Mouse (Mus musculus) cerebellum, postnatal 14 days (tissue): ENCODE data around the gene Gm20792.
"Not testable (repeated sequence)": the region's sequence is repeated elsewhere in the genome, so short reads cannot be mapped to it uniquely, and the experiment has no call there.

Experiments
- DNase-seq, 2 experiments: peaks; one replicate each; pipeline ENCODE4 v3.0.0; 2021; ENCODE audit warnings: mixed read lengths in 2 of 2

Gene Gm20792

DNA sequence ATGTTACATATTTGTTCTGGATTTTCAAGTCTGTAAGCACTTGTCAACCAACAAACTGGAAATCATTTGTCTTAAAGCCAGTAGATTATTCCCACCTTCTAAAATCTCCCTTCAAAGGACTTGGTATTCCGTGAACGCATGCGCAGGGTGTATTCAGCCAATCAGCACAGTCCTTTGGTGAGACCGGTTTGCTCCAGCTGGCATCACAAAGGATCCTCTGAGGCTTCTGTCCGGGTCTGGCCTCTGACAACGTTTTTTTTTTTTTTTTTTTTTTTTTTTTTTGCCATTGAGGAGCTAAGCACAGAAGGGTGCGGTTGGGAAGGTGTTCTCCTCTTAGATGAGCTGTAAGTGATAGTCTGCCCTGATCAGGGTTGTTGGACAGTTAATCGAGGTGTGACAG lies at the start of gene Gm20792:
Gm20792 (plus strand) TSS at position 301 of the 400 bp plus-strand sequence.
- not testable (repeated sequence) for DNase-seq
